In genomic region chr1:108925563-108925962, GRCm38 (mm10) we compare ENCODE assay signal across 18 mouse cellular contexts.
DNase-seq lines count a peak whose midpoint lies in the region; ATAC-seq lines count a peak whose summit lies in the region.
"Had no signal": no experiment of that assay in that cellular context is flagged by ENCODE, and none has a peak within 500 bp of the region (broad histone marks: within the 10 kb centered on the region; RNA-seq: fewer than 3 reads in every experiment).

No protein-coding gene starts in this region.

- WGBS in hindbrain, embryonic 11.5 days: 88% methylated on average over 4 of the region's 4 CpGs
- WGBS in hindbrain, embryonic 12.5 days: 86% methylated on average over 4 of the region's 4 CpGs
- WGBS in lung, embryonic 16.5 days: 39% methylated on average over 4 of the region's 4 CpGs

- H3K9ac ChIP-seq in hindbrain, embryonic 11.5 days (ENCODE audit: low read depth, low read length): no peak overlapping the region
- no peak overlapping the region for H3K9ac ChIP-seq in hindbrain, embryonic 12.5 days
- H3K9ac ChIP-seq in lung, embryonic 16.5 days (ENCODE audit: low read length): no peak overlapping the region
- H3K9ac ChIP-seq: embryonic facial prominence, embryonic 12.5 days; forebrain, embryonic 15.5 days; forebrain, postnatal 0 days had no signal

- intact Hi-C loops in left cerebral cortex, postnatal 10 days (cut with DNase I): no loop called here

- ATAC-seq in hindbrain, embryonic 11.5 days (ENCODE audit: low FRiP score): no peak
- no peak for ATAC-seq in hindbrain, embryonic 12.5 days (ENCODE audit: low FRiP score)
- peak; percentile 67 for ATAC-seq in lung, embryonic 16.5 days (ENCODE audit: low read depth)
- ATAC-seq: forebrain, embryonic 15.5 days; forebrain, postnatal 0 days had no signal

- no peaks in the 10 kb centered on the region for H3K4me1 ChIP-seq in hindbrain, embryonic 11.5 days (replicated peaks; ENCODE audit: control insufficient read depth, insufficient read depth, low read length)
- H3K4me1 ChIP-seq in hindbrain, embryonic 12.5 days: no peaks in the 10 kb centered on the region
- no peaks in the 10 kb centered on the region for H3K4me1 ChIP-seq in lung, embryonic 16.5 days (replicated peaks; ENCODE audit: control insufficient read depth, insufficient read depth, low read length)
- H3K4me1 ChIP-seq: embryonic facial prominence, embryonic 10.5 days; embryonic facial prominence, embryonic 12.5 days; forebrain, embryonic 15.5 days had no signal

- H3K4me2 ChIP-seq in hindbrain, embryonic 11.5 days (replicated peaks; ENCODE audit: low read depth, low read length): no peak overlapping the region
- no peak overlapping the region for H3K4me2 ChIP-seq in hindbrain, embryonic 12.5 days (replicated peaks)
- H3K4me2 ChIP-seq in lung, embryonic 16.5 days (ENCODE audit: low read depth, low read length): no peak overlapping the region
- H3K4me2 ChIP-seq: embryonic facial prominence, embryonic 12.5 days; forebrain, embryonic 15.5 days had no signal

- H3K27ac ChIP-seq in hindbrain, embryonic 11.5 days (ENCODE audit: low read depth, low read length): no peak overlapping the region
- no peak overlapping the region for H3K27ac ChIP-seq in hindbrain, embryonic 12.5 days
- no peak overlapping the region for H3K27ac ChIP-seq in lung, embryonic 16.5 days (ENCODE audit: low read length)
- H3K27ac ChIP-seq: embryonic facial prominence, embryonic 10.5 days; embryonic facial prominence, embryonic 12.5 days; forebrain, embryonic 15.5 days had no signal

- DNase-seq in hindbrain, embryonic 11.5 days (ENCODE audit: low spot score): peak; percentile 3
- DNase-seq in lung, postnatal 36 days: no peak
- peak; percentile 2 for DNase-seq in brain, adult 2 months (ENCODE audit: low read depth, low spot score)
- DNase-seq in left cerebral cortex, postnatal 10 days (ENCODE audit: extremely low spot score in 1 of 2, low spot score in 2 of 2): no peak
- DNase-seq: adrenal gland, adult 2 months; adrenal gland, postnatal 10 days; adrenal gland, postnatal 25 days; cerebellum, adult 11-12 months; cerebellum, adult 2 months; cerebellum, adult 9-10 months; cerebellum, postnatal 10 days; cerebellum, postnatal 25 days; forebrain, postnatal 0 days had no signal

- H3K27me3 ChIP-seq in hindbrain, embryonic 11.5 days (ENCODE audit: control insufficient read depth, insufficient read depth, low read length): no peaks in the 10 kb centered on the region
- no peaks in the 10 kb centered on the region for H3K27me3 ChIP-seq in hindbrain, embryonic 12.5 days
- no peaks in the 10 kb centered on the region for H3K27me3 ChIP-seq in lung, embryonic 16.5 days (ENCODE audit: control insufficient read depth, insufficient read depth, low read depth, low read length)
- H3K27me3 ChIP-seq: embryonic facial prominence, embryonic 12.5 days; forebrain, embryonic 15.5 days had no signal

- no peaks in the 10 kb centered on the region for H3K9me3 ChIP-seq in hindbrain, embryonic 11.5 days (ENCODE audit: control insufficient read depth, low read length)
- H3K9me3 ChIP-seq in hindbrain, embryonic 12.5 days (replicated peaks): no peaks in the 10 kb centered on the region
- no peaks in the 10 kb centered on the region for H3K9me3 ChIP-seq in lung, embryonic 16.5 days (ENCODE audit: control insufficient read depth, low read length)
- H3K9me3 ChIP-seq: embryonic facial prominence, embryonic 10.5 days; embryonic facial prominence, embryonic 12.5 days; forebrain, embryonic 15.5 days had no signal

- no peaks in the 10 kb centered on the region for H3K36me3 ChIP-seq in hindbrain, embryonic 11.5 days (ENCODE audit: control insufficient read depth, insufficient read depth, low read length)
- H3K36me3 ChIP-seq in hindbrain, embryonic 12.5 days: no peaks in the 10 kb centered on the region
- no peaks in the 10 kb centered on the region for H3K36me3 ChIP-seq in lung, embryonic 16.5 days (ENCODE audit: control insufficient read depth, insufficient read depth, low read length)
- H3K36me3 ChIP-seq: embryonic facial prominence, embryonic 10.5 days; embryonic facial prominence, embryonic 12.5 days; forebrain, embryonic 15.5 days had no signal

- no peak overlapping the region for H3K4me3 ChIP-seq in hindbrain, embryonic 11.5 days (ENCODE audit: low read depth, low read length)
- H3K4me3 ChIP-seq in hindbrain, embryonic 12.5 days: no peak overlapping the region
- H3K4me3 ChIP-seq in lung, embryonic 16.5 days (ENCODE audit: low read length): no peak overlapping the region
- H3K4me3 ChIP-seq: embryonic facial prominence, embryonic 10.5 days; embryonic facial prominence, embryonic 12.5 days; forebrain, embryonic 15.5 days had no signal

Comparison
In these comparisons a context has a peak if more than half of its experiments do, and no peak if none do; other contexts are left out.
1. DNase-seq: peak in hindbrain, embryonic 11.5 days (single experiment) and brain, adult 2 months (single experiment); none in lung, postnatal 36 days (single experiment) and left cerebral cortex, postnatal 10 days (0 of 2).